Mouse (Mus musculus): Measurements from ENCODE around the gene Spock3. TPM values are rescaled to one million over a fixed set of nuclear protein-coding genes. Genes with fewer than 3 reads are reported as not detected.
"Not testable (repeated sequence)": the region's sequence is repeated elsewhere in the genome, so short reads cannot be mapped to it uniquely, and the experiment has no call there.

Gene Spock3
- 1 to 10 TPM in 1 of 26 experiments, not detected in 25; 1.5 TPM for total RNA-seq (2018; cell fraction: chromatin; rRNA removed)
- not detected for total RNA-seq (2018; cell fraction: cytosol; rRNA removed)
- not detected for total RNA-seq (2018; cell fraction: nucleus; rRNA removed)
- not detected in 3 replicates for polyA plus RNA-seq (2018)

DNA sequence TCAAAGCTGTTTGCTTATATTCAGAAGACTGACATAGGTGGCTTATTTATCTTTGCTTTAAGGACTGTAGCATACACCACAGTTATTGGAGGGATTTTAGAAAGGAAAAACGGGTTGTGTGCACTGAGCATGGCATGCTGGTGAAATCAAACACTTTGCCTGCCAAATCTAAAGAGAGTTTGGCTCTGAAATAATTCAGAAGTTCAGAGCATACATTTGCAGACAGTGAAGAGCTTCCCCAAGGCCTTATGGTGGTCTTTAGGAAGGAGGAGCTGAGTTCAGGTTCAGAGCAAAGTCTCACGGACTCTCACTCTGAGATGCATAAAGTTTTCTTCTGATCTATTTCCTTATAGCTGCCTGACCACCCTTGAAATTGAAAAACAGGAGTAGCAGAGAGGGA is at the start of gene Spock3:
Gene Spock3 (plus strand): TSS at position 301 of the 400 bp plus-strand sequence.
- Histone ChIP-seq H3K36me3 (ENCODE audit: inconsistent target) (no peaks in the 10 kb centered on the region), H3K4me3 (ENCODE audit: inconsistent target) (no peak within 1 kb of the TSS), H3K79me2 (ENCODE audit: inconsistent target) (no peaks in the 10 kb centered on the region), H3K27ac (no peak within 1 kb of the TSS)
- WGBS (ENCODE audit: missing documents) = 63% methylated on average over 2 of the region's 2 CpGs

DNA sequence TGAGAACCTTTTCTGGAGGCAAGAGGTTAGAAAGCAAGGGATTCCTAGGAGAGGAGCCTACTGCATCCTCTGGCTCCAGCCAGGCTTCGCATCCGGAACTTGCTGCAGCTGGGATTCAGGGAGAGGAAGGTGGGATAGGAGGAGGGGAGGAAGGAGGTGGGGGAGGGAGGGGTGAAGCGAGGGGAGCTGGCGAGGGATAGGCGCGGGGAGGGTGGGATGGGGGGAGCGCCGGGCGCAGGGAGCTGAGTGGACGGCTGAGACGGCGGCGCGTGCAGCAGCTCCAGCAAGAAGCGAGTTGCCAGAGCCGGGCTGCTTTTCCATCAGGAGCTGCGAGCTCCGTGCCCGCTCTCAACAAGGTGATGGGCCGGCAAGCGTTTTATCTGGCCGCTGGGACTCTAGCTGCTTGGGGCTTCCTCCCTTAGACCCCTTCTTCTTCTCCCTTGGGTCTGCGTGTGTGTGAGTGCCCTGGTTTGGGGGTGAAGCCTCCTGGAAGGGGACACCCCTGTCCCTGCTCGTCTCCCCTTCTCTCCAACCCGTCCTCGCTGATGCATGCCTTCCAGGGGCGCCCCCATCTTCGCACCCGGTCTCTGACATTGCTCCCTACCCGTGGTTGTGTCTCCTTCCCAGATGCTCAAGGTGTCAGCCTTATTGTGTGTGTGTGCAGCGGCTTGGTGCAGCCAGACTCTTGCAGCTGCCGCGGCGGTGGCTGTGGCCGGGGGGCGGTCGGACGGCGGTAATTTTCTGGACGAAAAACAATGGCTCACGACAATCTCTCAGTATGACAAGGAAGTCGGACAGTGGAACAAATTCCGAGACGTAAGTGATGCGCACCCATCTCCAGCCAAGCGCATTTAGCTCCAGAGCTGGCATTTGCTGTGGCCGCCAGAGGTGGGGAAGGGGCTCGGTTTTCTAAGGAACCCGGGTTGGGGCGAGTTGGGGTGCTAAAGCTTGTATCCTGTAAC is 645 bp downstream of the Spock3 start:
- WGBS (ENCODE audit: missing documents) = 4% methylated on average over 49 of the region's 50 CpGs

GRCm38 (mm10) chr8:62952481-62952880 is 1.7 kb downstream of the Spock3 start:
- Histone ChIP-seq H3K79me2 (ENCODE audit: inconsistent target) (no peaks in the 10 kb centered on the region), H3K27ac (no peak overlapping the region), H3K4me3 (ENCODE audit: inconsistent target) (no peak overlapping the region), H3K36me3 (ENCODE audit: inconsistent target) (no peaks in the 10 kb centered on the region)
- WGBS (ENCODE audit: missing documents) = 27% methylated on average over 3 of the region's 3 CpGs

More for the DNA sequence above, 645 bp downstream of the Spock3 start:
- Histone ChIP-seq H3K36me3 (ENCODE audit: inconsistent target) (no peaks in the 10 kb centered on the region), H3K79me2 (ENCODE audit: inconsistent target) (no peaks in the 10 kb centered on the region), H3K27ac (no peak overlapping the region), H3K4me3 (ENCODE audit: inconsistent target) (no peak overlapping the region)

DNA sequence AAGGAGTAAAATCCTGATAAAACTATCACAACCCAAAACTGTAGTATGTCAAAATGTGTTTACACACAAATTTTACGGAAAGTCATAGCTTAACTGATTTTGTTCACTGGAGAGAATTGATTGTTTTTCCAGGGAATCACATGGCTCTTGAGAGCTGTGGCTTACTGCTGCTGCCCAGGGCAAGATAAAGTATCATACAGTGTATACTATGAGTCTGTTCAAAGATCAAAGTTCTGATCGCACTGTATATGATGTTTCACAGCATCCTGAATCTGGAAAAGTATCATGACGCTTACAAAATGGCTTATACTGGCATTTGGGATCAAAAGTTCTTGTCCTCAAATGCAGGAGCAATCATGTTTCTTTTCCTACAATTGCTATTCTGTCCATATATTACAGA is 11.8 kb downstream of the Spock3 start:
- Histone ChIP-seq H3K4me3 (ENCODE audit: inconsistent target) (no peak overlapping the region), H3K79me2 (ENCODE audit: inconsistent target) (no peaks in the 10 kb centered on the region), H3K36me3 (ENCODE audit: inconsistent target) (no peaks in the 10 kb centered on the region), H3K27ac (no peak overlapping the region)
- 82% methylated on average over 3 of the region's 3 CpGs for WGBS (ENCODE audit: missing documents)

- Histone ChIP-seq H3K27ac (no peak overlapping the region), H3K79me2 (ENCODE audit: inconsistent target) (no peaks in the 10 kb centered on the region), H3K4me3 (ENCODE audit: inconsistent target) (no peak overlapping the region), H3K36me3 (ENCODE audit: inconsistent target) (no peaks in the 10 kb centered on the region)
- 71% methylated on average over 2 of the region's 2 CpGs for WGBS (ENCODE audit: missing documents)
Measured at GRCm38 (mm10) chr8:62969802-62970372, 19.1 kb downstream of the Spock3 start.

DNA sequence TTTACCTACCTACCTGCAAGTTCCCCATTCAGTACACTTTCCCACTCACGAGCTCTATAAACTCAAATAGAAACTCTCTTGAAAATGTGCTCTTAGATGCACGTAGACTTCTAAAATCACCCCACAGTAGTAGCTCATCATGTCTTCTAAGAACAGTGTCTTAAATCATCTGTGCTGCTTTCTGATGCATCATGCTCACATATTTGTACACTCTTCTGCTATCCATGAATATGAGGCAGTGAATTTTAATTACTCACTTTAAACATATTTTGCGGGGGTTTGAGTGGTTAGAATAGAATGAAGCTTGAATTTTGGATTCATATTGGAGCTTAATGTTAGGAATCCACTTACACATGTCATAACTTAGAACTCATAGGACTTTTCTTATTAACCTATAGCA is 138.2 kb downstream of the Spock3 start:
- H3K36me3 ChIP-seq (ENCODE audit: inconsistent target) = no peaks in the 10 kb centered on the region
- H3K79me2 ChIP-seq (ENCODE audit: inconsistent target) = no peaks in the 10 kb centered on the region
- WGBS (ENCODE audit: missing documents) = 77% methylated on average over 3 of the region's 3 CpGs
- no peak overlapping the region for H3K4me3 ChIP-seq (ENCODE audit: inconsistent target)
- H3K27ac ChIP-seq = no peak overlapping the region

GRCm38 (mm10) chr8:63098200-63098599 is 147.4 kb downstream of the Spock3 start:
- 87% methylated on average over 2 of the region's 2 CpGs for WGBS (ENCODE audit: missing documents)
- Histone ChIP-seq H3K36me3 (ENCODE audit: inconsistent target) (no peaks in the 10 kb centered on the region), H3K79me2 (ENCODE audit: inconsistent target) (no peaks in the 10 kb centered on the region), H3K27ac (no peak overlapping the region), H3K4me3 (ENCODE audit: inconsistent target) (no peak overlapping the region)

- Histone ChIP-seq H3K27ac (no peak overlapping the region), H3K4me3 (ENCODE audit: inconsistent target) (no peak overlapping the region), H3K79me2 (ENCODE audit: inconsistent target) (no peaks in the 10 kb centered on the region), H3K36me3 (ENCODE audit: inconsistent target) (no peaks in the 10 kb centered on the region)
- WGBS (ENCODE audit: missing documents) = 50% methylated on average over 1 of the region's 1 CpGs
Measured at GRCm38 (mm10) chr8:63109761-63110160, 159.0 kb downstream of the Spock3 start.

- no peaks in the 10 kb centered on the region for H3K79me2 ChIP-seq (ENCODE audit: inconsistent target)
Measured at GRCm38 (mm10) chr8:63112919-63113318, 162.1 kb downstream of the Spock3 start.

DNA sequence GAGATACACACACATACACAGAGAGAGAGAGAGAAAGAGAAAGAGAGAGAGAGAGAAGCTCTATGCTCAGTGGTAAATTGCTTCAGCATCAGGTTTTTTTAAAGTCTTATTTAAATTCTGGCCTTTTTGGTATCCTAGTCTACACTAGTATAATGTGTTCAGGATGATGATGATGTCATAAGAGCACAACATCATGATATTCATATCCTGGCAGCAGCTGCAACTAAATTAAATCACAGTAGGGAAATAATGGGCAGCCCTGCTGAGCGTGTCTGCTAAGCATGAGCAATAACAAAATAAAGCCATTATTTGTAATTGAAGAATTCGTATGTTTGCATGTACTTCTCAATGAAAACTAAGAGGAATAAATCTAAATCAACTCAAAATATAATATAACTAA is 169.7 kb downstream of the Spock3 start:
- Histone ChIP-seq H3K79me2 (ENCODE audit: inconsistent target) (no peaks in the 10 kb centered on the region), H3K4me3 (ENCODE audit: inconsistent target) (no peak overlapping the region), H3K27ac (no peak overlapping the region), H3K36me3 (ENCODE audit: inconsistent target) (no peaks in the 10 kb centered on the region)
- WGBS (ENCODE audit: missing documents) = 65% methylated on average over 2 of the region's 2 CpGs

More at GRCm38 (mm10) chr8:63112919-63113318, 162.1 kb downstream of the Spock3 start:
- H3K27ac ChIP-seq = no peak overlapping the region
- no peaks in the 10 kb centered on the region for H3K36me3 ChIP-seq (ENCODE audit: inconsistent target)
- 86% methylated on average over 1 of the region's 1 CpGs for WGBS (ENCODE audit: missing documents)
- H3K4me3 ChIP-seq (ENCODE audit: inconsistent target) = no peak overlapping the region

GRCm38 (mm10) chr8:63135406-63135805 is 184.6 kb downstream of the Spock3 start:
- Histone ChIP-seq H3K36me3 (ENCODE audit: inconsistent target) (no peaks in the 10 kb centered on the region), H3K79me2 (ENCODE audit: inconsistent target) (no peaks in the 10 kb centered on the region), H3K27ac (no peak overlapping the region), H3K4me3 (ENCODE audit: inconsistent target) (no peak overlapping the region)
- 96% methylated on average over 3 of the region's 3 CpGs for WGBS (ENCODE audit: missing documents)

DNA sequence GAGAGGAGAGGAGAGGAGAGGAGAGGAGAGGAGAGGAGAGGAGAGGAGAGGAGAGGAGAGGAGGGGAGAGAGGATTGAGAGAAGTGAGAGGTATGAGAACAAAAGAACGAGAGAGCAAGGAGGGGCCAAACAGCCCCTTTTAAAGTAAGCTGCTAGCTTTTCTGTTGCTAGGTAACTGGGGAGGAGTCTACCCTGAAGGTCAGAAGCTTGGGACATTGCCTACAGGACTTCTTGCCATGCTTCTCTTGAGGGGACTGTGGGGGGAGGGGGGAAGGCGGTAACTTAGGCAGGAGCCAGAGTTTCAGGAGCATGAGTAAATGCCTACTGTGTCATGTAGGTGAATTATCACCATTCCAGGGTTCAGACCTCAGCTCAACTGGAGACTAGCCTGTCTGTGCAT is 213.1 kb downstream of the Spock3 start:
- H3K79me2 ChIP-seq (ENCODE audit: inconsistent target); H3K4me3 ChIP-seq (ENCODE audit: inconsistent target); H3K36me3 ChIP-seq (ENCODE audit: inconsistent target); H3K27ac ChIP-seq: not testable (repeated sequence)
- WGBS (ENCODE audit: missing documents) = 33% methylated on average over 1 of the region's 2 CpGs

GRCm38 (mm10) chr8:63165326-63165725 is 214.5 kb downstream of the Spock3 start:
- Histone ChIP-seq H3K4me3 (ENCODE audit: inconsistent target) (no peak overlapping the region), H3K36me3 (ENCODE audit: inconsistent target) (no peaks in the 10 kb centered on the region), H3K79me2 (ENCODE audit: inconsistent target) (no peaks in the 10 kb centered on the region), H3K27ac (no peak overlapping the region)

DNA sequence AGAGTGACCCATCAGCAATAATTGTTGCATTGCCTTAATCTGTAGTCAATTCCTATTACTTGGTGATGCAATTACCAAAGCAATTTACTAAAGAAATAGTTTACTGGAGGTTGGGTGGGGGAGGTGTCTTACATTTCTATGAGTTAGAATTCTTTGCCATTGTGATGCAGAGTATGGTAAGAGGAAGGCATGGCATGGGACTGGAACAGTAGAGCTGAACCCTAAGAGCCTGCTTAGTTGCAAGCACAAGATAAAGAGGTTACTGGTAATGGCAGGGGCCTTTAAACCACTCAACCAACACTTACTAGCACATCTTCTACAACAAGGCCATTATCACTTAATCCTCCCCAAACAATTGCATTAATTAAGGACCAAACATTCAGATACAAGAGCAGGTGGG is 219.1 kb downstream of the Spock3 start:
- no peaks in the 10 kb centered on the region for H3K36me3 ChIP-seq (ENCODE audit: inconsistent target)
- no peaks in the 10 kb centered on the region for H3K79me2 ChIP-seq (ENCODE audit: inconsistent target)
- no peak overlapping the region for H3K4me3 ChIP-seq (ENCODE audit: inconsistent target)
- H3K27ac ChIP-seq = no peak overlapping the region

DNA sequence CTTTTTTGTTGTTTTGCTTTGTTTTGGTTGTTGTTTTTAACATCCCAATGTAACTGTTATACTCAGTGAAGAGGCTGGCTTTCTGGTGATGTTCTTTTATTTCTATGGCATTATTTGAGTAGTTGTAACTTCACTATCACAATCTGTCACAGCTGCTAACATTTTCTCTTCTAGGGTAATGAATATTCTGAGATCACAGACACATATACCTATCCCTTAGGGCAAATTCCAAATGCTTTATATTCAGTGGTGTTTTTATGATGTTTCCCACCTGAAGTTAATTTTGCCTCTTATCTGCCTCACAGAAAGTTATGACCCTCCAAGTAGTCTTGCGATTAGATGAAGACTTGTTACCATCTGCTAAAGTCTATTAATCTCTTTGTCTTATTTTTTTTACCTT is 230.5 kb downstream of the Spock3 start:
- Histone ChIP-seq H3K79me2 (ENCODE audit: inconsistent target) (no peaks in the 10 kb centered on the region), H3K4me3 (ENCODE audit: inconsistent target) (no peak overlapping the region), H3K36me3 (ENCODE audit: inconsistent target) (no peaks in the 10 kb centered on the region), H3K27ac (no peak overlapping the region)
- WGBS (ENCODE audit: missing documents) = 88% methylated on average over 1 of the region's 1 CpGs

Measured in macrophage (primary cell).